Mouse (Mus musculus) midbrain, embryonic 16.5 days (tissue): Measurements from ENCODE around the gene Tesk1. TPM values are rescaled to one million over a fixed set of nuclear protein-coding genes. Genes with fewer than 3 reads are reported as not detected.

Experiments used
- ATAC-seq: fragments of 200-750 bp; cut with Nextera tagmentation; 2 replicates; pipeline ENCODE4 v1.8.0; 2017; ENCODE audit warnings: moderate TSS enrichment
- H3K27ac ChIP-seq: fragments of 300-500 bp; sonication (generic); 2 replicates; pipeline ENCODE4 v1.5.1; 2014; ENCODE audit warnings: mild to moderate bottlenecking, low read length, mixed read lengths
- H3K27me3 ChIP-seq: fragments of 300-500 bp; sonication (generic); 2 replicates; pipeline ENCODE4 v1.6.1; 2014; ENCODE audit warnings: low read depth, low read length, mixed read lengths; ENCODE audit not compliant: control insufficient read depth, insufficient read depth
- H3K36me3 ChIP-seq: fragments of 300-500 bp; sonication (generic); 2 replicates; pipeline ENCODE4 v1.6.1; 2014; ENCODE audit warnings: mild to moderate bottlenecking, low read length, moderate library complexity, mixed read lengths; ENCODE audit not compliant: control insufficient read depth, insufficient read depth
- H3K4me1 ChIP-seq: fragments of 300-500 bp; sonication (generic); 2 replicates; pipeline ENCODE4 v1.6.1; 2014; ENCODE audit warnings: mild to moderate bottlenecking, low read length, mixed read lengths; ENCODE audit not compliant: control insufficient read depth, insufficient read depth
- H3K4me2 ChIP-seq: fragments of 300-500 bp; sonication (generic); 2 replicates; pipeline ENCODE4 v1.6.1; 2014; ENCODE audit warnings: mild to moderate bottlenecking, low read length, mixed read lengths
- H3K4me3 ChIP-seq: fragments of 300-500 bp; sonication (generic); 2 replicates; pipeline ENCODE4 v1.5.1; 2014; ENCODE audit warnings: low read depth, mild to moderate bottlenecking, low read length, moderate library complexity, mixed read lengths
- H3K9ac ChIP-seq: fragments of 300-500 bp; sonication (generic); 2 replicates; pipeline ENCODE4 v1.6.1; 2014; ENCODE audit warnings: low read depth, low read length, mixed read lengths
- H3K9me3 ChIP-seq: fragments of 300-500 bp; sonication (generic); replicated peaks from 2 replicates; pipeline ENCODE4 v1.6.1; 2014; ENCODE audit warnings: mild to moderate bottlenecking, low read length, mixed read lengths; ENCODE audit not compliant: control insufficient read depth, poor library complexity, severe bottlenecking
- WGBS: fragments of 180-500 bp; shearing (Covaris S2); extraction: QIAGEN DNeasy Blood & Tissue Kit; methylation state at CpG from one replicate; pipeline ENCODE4 v1.1.7; 2014; 5-methylcytosine and 5-hydroxymethylcytosine counted together
- polyA plus RNA-seq: library from polyadenylated mRNA; unstranded; fragments of >200 nt; fragmentation: Nextera tagmentation; extraction: Ambion mirVana; gene quantifications from 2 replicates; pipeline ENCODE4 v1.2.1, GENCODE M21; 2015

Gene Tesk1
- polyA plus RNA-seq, 1 experiment from 2014 or later, result 10.7 TPM

GRCm38 (mm10) chr4:43492101-43492820 lies 50.5 kb downstream of the Tesk1 start:
- H3K36me3 ChIP-seq, result no peaks in the 10 kb centered on the region; the same call in 1 of the 2 replicates
- H3K4me2 ChIP-seq, result peak overlapping the region; percentile 47
- no peaks in the 10 kb centered on the region; the same call in 1 of the 2 replicates for H3K9me3 ChIP-seq
- H3K27me3 ChIP-seq, result no peaks in the 10 kb centered on the region
- no peak overlapping the region for H3K9ac ChIP-seq
- peaks cover 13% of the 10 kb centered on the region for H3K4me1 ChIP-seq
- H3K4me3 ChIP-seq, result peak overlapping the region; percentile 81
- 42% methylated on average over 12 of the region's 12 CpGs for WGBS
- H3K27ac ChIP-seq, result peak overlapping the region; percentile 93
- ATAC-seq, result no peak

- WGBS, result 1% methylated on average over 25 of the region's 25 CpGs
- ATAC-seq, result peak; percentile 98
- Histone ChIP-seq H3K9ac (peak within 1 kb of the TSS; percentile 85), H3K36me3 (no peaks in the 10 kb centered on the region; the same call in 1 of the 2 replicates), H3K4me2 (peak within 1 kb of the TSS; percentile 74), H3K4me3 (peak within 1 kb of the TSS; percentile 81), H3K9me3 (no peaks in the 10 kb centered on the region; the same call in 1 of the 2 replicates), H3K4me1 (peaks cover 13% of the 10 kb centered on the region), H3K27ac (peak within 1 kb of the TSS; percentile 93), H3K27me3 (no peaks in the 10 kb centered on the region)
Measured at GRCm38 (mm10) chr4:43492821-43493185, 51.1 kb downstream of the Tesk1 start, which contains the start of gene Ccdc107. Ccdc107 (plus strand) TSS chr4:43492900.

- peaks cover 13% of the 10 kb centered on the region for H3K4me1 ChIP-seq
- peak; percentile 92 for ATAC-seq
- no peaks in the 10 kb centered on the region; the same call in 1 of the 2 replicates for H3K9me3 ChIP-seq
- 0 out of 2 replicates have a peak, but pooled peaks cover 3% of the 10 kb centered on the region for H3K27me3 ChIP-seq
- peak overlapping the region; percentile 81 for H3K4me3 ChIP-seq
- no peaks in the 10 kb centered on the region; the same call in 1 of the 2 replicates for H3K36me3 ChIP-seq
- WGBS, result under 1% methylated on average over 47 of the region's 47 CpGs
- peak overlapping the region; percentile 85 for H3K9ac ChIP-seq
- peak overlapping the region; percentile 93 for H3K27ac ChIP-seq
- peak overlapping the region; percentile 74 for H3K4me2 ChIP-seq
Measured at GRCm38 (mm10) chr4:43493186-43493845, 51.6 kb downstream of the Tesk1 start.

- Histone ChIP-seq H3K4me3 (peak overlapping the region; percentile 81), H3K4me1 (peaks cover 13% of the 10 kb centered on the region), H3K9ac (peak overlapping the region; percentile 85), H3K4me2 (peak overlapping the region; percentile 74), H3K9me3 (no peaks in the 10 kb centered on the region; the same call in 1 of the 2 replicates), H3K36me3 (no peaks in the 10 kb centered on the region; the same call in 1 of the 2 replicates), H3K27me3 (0 out of 2 replicates have a peak, but pooled peaks cover 3% of the 10 kb centered on the region), H3K27ac (peak overlapping the region; percentile 93)
- WGBS, result 1% methylated on average over 9 of the region's 9 CpGs
- ATAC-seq, result no peak
Measured at GRCm38 (mm10) chr4:43493846-43494240, 52.1 kb downstream of the Tesk1 start.

GRCm38 (mm10) chr4:43496587-43496986 lies 54.8 kb downstream of the Tesk1 start:
- no peak overlapping the region for H3K27ac ChIP-seq
- H3K4me2 ChIP-seq, result no peak overlapping the region
- ATAC-seq, result no peak
- no peak overlapping the region for H3K4me3 ChIP-seq
- no peak overlapping the region for H3K9ac ChIP-seq
- peaks cover 15% of the 10 kb centered on the region for H3K4me1 ChIP-seq
- H3K27me3 ChIP-seq, result 0 out of 2 replicates have a peak, but pooled peaks cover 3% of the 10 kb centered on the region
- 51% methylated on average over 6 of the region's 6 CpGs for WGBS
- no peaks in the 10 kb centered on the region for H3K9me3 ChIP-seq
- no peaks in the 10 kb centered on the region; the same call in 1 of the 2 replicates for H3K36me3 ChIP-seq

- Histone ChIP-seq H3K36me3 (no peaks in the 10 kb centered on the region; the same call in 1 of the 2 replicates), H3K27ac (no peak overlapping the region), H3K9ac (no peak overlapping the region), H3K4me3 (no peak overlapping the region), H3K27me3 (0 out of 2 replicates have a peak, but pooled peaks cover 3% of the 10 kb centered on the region), H3K4me2 (no peak overlapping the region), H3K4me1 (peaks cover 15% of the 10 kb centered on the region), H3K9me3 (no peaks in the 10 kb centered on the region)
- 95% methylated on average over 8 of the region's 8 CpGs for WGBS
- no peak for ATAC-seq
Measured at GRCm38 (mm10) chr4:43497405-43497804, 55.7 kb downstream of the Tesk1 start.

Other genes starting within 250 kb of the Tesk1 start
- gene Atp8b5, start 174.8 kb upstream of the Tesk1 start, polyA plus RNA-seq, result 0.72 and 0.90 TPM in 2 replicates
- 85.4 and 89.0 TPM in 2 replicates for gene Rusc2, start 60.0 kb upstream of the Tesk1 start, polyA plus RNA-seq
- gene Fam166b, start 12.8 kb upstream of the Tesk1 start, polyA plus RNA-seq, result 1.6 and 2.3 TPM in 2 replicates
- 5.0 and 5.8 TPM in 2 replicates for gene Cd72, start 12.7 kb downstream of the Tesk1 start, polyA plus RNA-seq
- not detected in 2 replicates for gene Sit1, start 41.8 kb downstream of the Tesk1 start, polyA plus RNA-seq
- 81.1 and 90.3 TPM in 2 replicates for gene Ccdc107, start 51.0 kb downstream of the Tesk1 start, polyA plus RNA-seq
- gene Arhgef39, start 57.8 kb downstream of the Tesk1 start, polyA plus RNA-seq, result 4.4 and 7.3 TPM in 2 replicates
- 0.21 TPM in 1 of 2 replicates, not detected in the other for gene Car9, start 65.0 kb downstream of the Tesk1 start, polyA plus RNA-seq
- gene Tpm2, start 81.8 kb downstream of the Tesk1 start, polyA plus RNA-seq, result 7.3 and 8.3 TPM in 2 replicates
- gene Creb3, start 120.4 kb downstream of the Tesk1 start, polyA plus RNA-seq, result 83.4 and 83.7 TPM in 2 replicates
- 59.3 and 62.9 TPM in 2 replicates for gene Tln1, start 120.8 kb downstream of the Tesk1 start, polyA plus RNA-seq
- gene Rgp1, start 136.8 kb downstream of the Tesk1 start, polyA plus RNA-seq, result 15.2 and 22.5 TPM in 2 replicates
- gene Gba2, start 136.9 kb downstream of the Tesk1 start, polyA plus RNA-seq, result 61.3 and 61.9 TPM in 2 replicates
- 1.1 TPM in 1 of 2 replicates, not detected in the other for gene Msmp, start 142.6 kb downstream of the Tesk1 start, polyA plus RNA-seq
- gene Npr2, start 190.0 kb downstream of the Tesk1 start, polyA plus RNA-seq, result 13.5 and 14.7 TPM in 2 replicates
- gene Spag8, start 211.7 kb downstream of the Tesk1 start, polyA plus RNA-seq, result 8.3 and 11.8 TPM in 2 replicates
- gene Hint2, start 214.5 kb downstream of the Tesk1 start, polyA plus RNA-seq, result 57.9 and 61.0 TPM in 2 replicates
- gene Tmem8b, start 227.0 kb downstream of the Tesk1 start, polyA plus RNA-seq, result 14.9 and 15.8 TPM in 2 replicates
- gene Fam221b, start 227.2 kb downstream of the Tesk1 start, polyA plus RNA-seq, result 0.97 and 1.1 TPM in 2 replicates